In genomic region chr6:50254723-50255184, GRCm38 (mm10) we compare ENCODE assay signal across 9 mouse cellular contexts. TPM values are rescaled to one million over a fixed set of nuclear protein-coding genes. Genes with fewer than 3 reads are reported as not detected.
A peak's percentile ranks its signal among the peaks of the same experiment; 100 is the strongest.
DNase-seq lines count a peak whose midpoint lies in the region; ATAC-seq lines count a peak whose summit lies in the region.
"Had no signal": no experiment of that assay in that cellular context is flagged by ENCODE, and none has a peak within 500 bp of the region (broad histone marks: within the 10 kb centered on the region; RNA-seq: fewer than 3 reads in every experiment).

No protein-coding gene starts in this region.

- DNase-seq in embryonic facial prominence, embryonic 14.5 days (ENCODE audit: low spot score) = peak; percentile 34
- no peak for DNase-seq in embryonic facial prominence, embryonic 10.5 days (ENCODE audit: low spot score)
- peak; percentile 50 to 78 for DNase-seq in frontal cortex, adult 2 months (ENCODE audit: extremely low spot score in 1 of 2, low spot score in 1 of 2)
- peak; percentile 26 for DNase-seq in heart, postnatal 25 days (ENCODE audit: low spot score)
- peak; percentile 26 for DNase-seq in ovary, postnatal 10 days (ENCODE audit: low spot score)
- no peak for DNase-seq in B cell, adult 2 months

- no peaks in the 10 kb centered on the region for H3K36me3 ChIP-seq in embryonic facial prominence, embryonic 14.5 days (ENCODE audit: control insufficient read depth, insufficient read depth, low read length)
- H3K36me3 ChIP-seq in embryonic facial prominence, embryonic 10.5 days (replicated peaks) = no peaks in the 10 kb centered on the region
- H3K36me3 ChIP-seq in liver, embryonic 12.5 days = no peaks in the 10 kb centered on the region
- H3K36me3 ChIP-seq in forebrain, embryonic 16.5 days (ENCODE audit: control insufficient read depth, insufficient read depth) = no peaks in the 10 kb centered on the region
- H3K36me3 ChIP-seq: embryonic facial prominence, embryonic 12.5 days had no signal

- H3K4me2 ChIP-seq in embryonic facial prominence, embryonic 14.5 days (ENCODE audit: low read depth, low read length) = no peak overlapping the region
- H3K4me2 ChIP-seq in liver, embryonic 12.5 days = peak overlapping the region; percentile 12; the same call in 1 of the 2 replicates
- H3K4me2 ChIP-seq in forebrain, embryonic 16.5 days (ENCODE audit: low read length) = no peak overlapping the region
- H3K4me2 ChIP-seq: embryonic facial prominence, embryonic 12.5 days had no signal

- no peak for ATAC-seq in embryonic facial prominence, embryonic 14.5 days (ENCODE audit: low read depth)
- no peak for ATAC-seq in liver, embryonic 12.5 days
- no peak for ATAC-seq in forebrain, embryonic 16.5 days

- 62% methylated on average over 10 of the region's 10 CpGs for WGBS in embryonic facial prominence, embryonic 14.5 days
- 75% methylated on average over 10 of the region's 10 CpGs for WGBS in embryonic facial prominence, embryonic 10.5 days
- 19% methylated on average over 10 of the region's 10 CpGs for WGBS in liver, embryonic 12.5 days (ENCODE audit: insufficient replicate concordance)
- 69% methylated on average over 10 of the region's 10 CpGs for WGBS in forebrain, embryonic 16.5 days

- no peaks in the 10 kb centered on the region for H3K4me1 ChIP-seq in embryonic facial prominence, embryonic 14.5 days (ENCODE audit: control insufficient read depth, insufficient read depth, low read length)
- H3K4me1 ChIP-seq in embryonic facial prominence, embryonic 10.5 days = no peaks in the 10 kb centered on the region
- H3K4me1 ChIP-seq in liver, embryonic 12.5 days = no peaks in the 10 kb centered on the region
- H3K4me1 ChIP-seq in forebrain, embryonic 16.5 days (replicated peaks; ENCODE audit: control insufficient read depth, insufficient read depth, low read length) = no peaks in the 10 kb centered on the region
- H3K4me1 ChIP-seq: embryonic facial prominence, embryonic 12.5 days had no signal

- no peak overlapping the region for H3K4me3 ChIP-seq in embryonic facial prominence, embryonic 14.5 days (ENCODE audit: low read depth, low read length)
- no peak overlapping the region for H3K4me3 ChIP-seq in embryonic facial prominence, embryonic 10.5 days
- no peak overlapping the region for H3K4me3 ChIP-seq in liver, embryonic 12.5 days
- H3K4me3 ChIP-seq in forebrain, embryonic 16.5 days (replicated peaks; ENCODE audit: low read length) = no peak overlapping the region
- H3K4me3 ChIP-seq: embryonic facial prominence, embryonic 12.5 days had no signal

- no peaks in the 10 kb centered on the region for H3K27me3 ChIP-seq in embryonic facial prominence, embryonic 14.5 days (replicated peaks; ENCODE audit: control insufficient read depth, insufficient read depth, low read length)
- H3K27me3 ChIP-seq in embryonic facial prominence, embryonic 10.5 days (replicated peaks; ENCODE audit: low read depth, poor library complexity, severe bottlenecking) = no peaks in the 10 kb centered on the region
- H3K27me3 ChIP-seq in liver, embryonic 12.5 days (replicated peaks) = peaks cover under 1% of the 10 kb centered on the region; the same call in 1 of the 2 replicates
- H3K27me3 ChIP-seq in forebrain, embryonic 16.5 days (replicated peaks; ENCODE audit: control insufficient read depth, insufficient read depth, low read length) = no peaks in the 10 kb centered on the region
- H3K27me3 ChIP-seq: embryonic facial prominence, embryonic 12.5 days had no signal

- intact Hi-C loops in heart, postnatal 25 days (cut with DNase I) = no loop called here

- no peaks in the 10 kb centered on the region for H3K9me3 ChIP-seq in embryonic facial prominence, embryonic 14.5 days (ENCODE audit: control insufficient read depth, low read length)
- H3K9me3 ChIP-seq in embryonic facial prominence, embryonic 10.5 days = no peaks in the 10 kb centered on the region
- no peaks in the 10 kb centered on the region for H3K9me3 ChIP-seq in liver, embryonic 12.5 days (replicated peaks)
- no peaks in the 10 kb centered on the region for H3K9me3 ChIP-seq in forebrain, embryonic 16.5 days (ENCODE audit: control insufficient read depth, low read length)
- H3K9me3 ChIP-seq: embryonic facial prominence, embryonic 12.5 days had no signal

- H3K27ac ChIP-seq in embryonic facial prominence, embryonic 14.5 days (replicated peaks; ENCODE audit: low read depth, low read length) = no peak overlapping the region
- no peak overlapping the region for H3K27ac ChIP-seq in embryonic facial prominence, embryonic 10.5 days (replicated peaks)
- no peak overlapping the region for H3K27ac ChIP-seq in liver, embryonic 12.5 days
- H3K27ac ChIP-seq in forebrain, embryonic 16.5 days (ENCODE audit: low read length) = no peak overlapping the region
- H3K27ac ChIP-seq: embryonic facial prominence, embryonic 12.5 days had no signal

- no peak overlapping the region for H3K9ac ChIP-seq in embryonic facial prominence, embryonic 14.5 days (ENCODE audit: low read depth, low read length)
- H3K9ac ChIP-seq in liver, embryonic 12.5 days = no peak overlapping the region
- no peak overlapping the region for H3K9ac ChIP-seq in forebrain, embryonic 16.5 days (replicated peaks; ENCODE audit: low read depth, low read length)
- H3K9ac ChIP-seq: embryonic facial prominence, embryonic 12.5 days had no signal

RNA-seq across cellular contexts. Expression of gene Gsdme, which starts 8.9 kb away (rescaled TPM):
- 33.5 and 37.9 TPM in 2 replicates for polyA plus RNA-seq in embryonic facial prominence, embryonic 14.5 days (2014; fragmentation: Nextera tagmentation; extraction: Ambion mirVana)
- polyA plus RNA-seq in embryonic facial prominence, embryonic 10.5 days (2016; fragmentation: Nextera tagmentation; extraction: Ambion mirVana) = 49.3 and 50.7 TPM in 2 replicates
- 11.1 and 11.6 TPM in 2 replicates for polyA plus RNA-seq in frontal cortex, adult 2 months (2012; rRNA removed)
- under 1 TPM; 0.34 to 0.49 TPM for total RNA-seq in heart, postnatal 25 days (2021)
- polyA plus RNA-seq in liver, embryonic 12.5 days (2016; fragmentation: Nextera tagmentation; extraction: Ambion mirVana) = 18.2 and 18.7 TPM in 2 replicates
- 96.1 and 102 TPM in 2 replicates for polyA plus RNA-seq in forebrain, embryonic 16.5 days (2015; fragmentation: Nextera tagmentation; extraction: Ambion mirVana)

Comparison
In these comparisons a context has a peak if more than half of its experiments do, and no peak if none do; other contexts are left out.
1. DNase-seq: peak in embryonic facial prominence, embryonic 14.5 days (single experiment), frontal cortex, adult 2 months (2 of 2), heart, postnatal 25 days (single experiment) and ovary, postnatal 10 days (single experiment); none in embryonic facial prominence, embryonic 10.5 days (single experiment) and B cell, adult 2 months (0 of 2).